ENCODE assay signal across 24 mouse cellular contexts in the genomic region with DNA sequence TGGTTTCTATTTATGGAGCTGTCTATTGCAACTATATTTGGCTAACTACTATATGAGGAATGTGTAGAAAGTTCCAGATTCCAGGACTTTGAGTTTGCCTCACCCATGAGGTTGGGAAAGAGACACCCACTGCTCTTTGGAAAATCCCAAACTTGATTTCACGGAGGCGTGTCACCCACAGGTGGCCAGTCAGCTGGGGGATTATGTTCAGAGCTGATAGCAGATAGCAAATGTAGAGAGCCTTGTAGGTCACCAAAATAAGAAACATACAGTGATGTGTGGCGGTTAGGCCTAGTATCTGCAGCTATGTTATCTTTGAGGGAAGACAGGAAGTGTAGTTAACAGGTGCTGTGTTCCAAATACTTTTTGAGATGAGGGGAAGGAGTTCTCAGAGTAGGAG. TPM values are rescaled to one million over a fixed set of nuclear protein-coding genes. Genes with fewer than 3 reads are reported as not detected.
DNase-seq lines count a peak whose midpoint lies in the region; ATAC-seq and TF ChIP-seq lines count a peak whose summit lies in the region.
"Had no signal": no experiment of that assay in that cellular context is flagged by ENCODE, and none has a peak within 500 bp of the region (broad histone marks: within the 10 kb centered on the region; RNA-seq: fewer than 3 reads in every experiment).

No protein-coding gene starts in this region.

- H3K36me3 ChIP-seq in heart, postnatal 0 days (replicated peaks; ENCODE audit: control insufficient read depth, insufficient read depth, low read length), result no peaks in the 10 kb centered on the region
- no peaks in the 10 kb centered on the region for H3K36me3 ChIP-seq in myocyte (ENCODE audit: control insufficient read depth, insufficient read depth)
- H3K36me3 ChIP-seq: G1E had no signal

- no peak overlapping the region for H3K27ac ChIP-seq in heart, postnatal 0 days (ENCODE audit: low read depth)

- WGBS in heart, postnatal 0 days, result 73% methylated on average over 3 of the region's 3 CpGs

- no peaks in the 10 kb centered on the region for H3K9me3 ChIP-seq in heart, postnatal 0 days (replicated peaks; ENCODE audit: control insufficient read depth, low read length)

- no peak for TF ChIP-seq EP300 in heart, postnatal 0 days (IDR thresholded peaks at IDR 0.05; ENCODE audit: low read depth)

- H3K4me2 ChIP-seq in heart, postnatal 0 days (ENCODE audit: low read depth, low read length), result peak overlapping the region; percentile 33; the same call in 1 of the 2 replicates
- no peak overlapping the region for H3K4me2 ChIP-seq in myocyte (ENCODE audit: low read depth)

- no peak for TF ChIP-seq CTCF in heart, postnatal 0 days (IDR thresholded peaks at IDR 0.05; ENCODE audit: low read depth)

- ATAC-seq in heart, postnatal 0 days (ENCODE audit: insufficient read depth, low read depth), result no peak
- ATAC-seq in cerebellum, adult (ENCODE audit: insufficient number of reproducible peaks, low FRiP score, low TSS enrichment), result no peak
- ATAC-seq: activated CD4-positive, CD25-positive, alpha-beta regulatory T cell, adult 4 months; CD4-positive, CD25-positive, alpha-beta regulatory T cell, adult 4 months; Patski had no signal

- peak; percentile 54 for DNase-seq in heart, adult 11 months
- no peak for DNase-seq in heart, postnatal 36 days
- no peak for DNase-seq in heart, postnatal 0 days (ENCODE audit: low spot score)
- no peak for DNase-seq in heart, postnatal 14 days
- DNase-seq: adrenal gland, adult 2 months; adrenal gland, adult 8-10 months; adrenal gland, postnatal 10 days; adrenal gland, postnatal 14 days; adrenal gland, postnatal 25 days; adrenal gland, postnatal 36 days; B cell, adult 2 months; cerebellum, adult 11 months; cerebellum, adult 11-12 months; cerebellum, adult 18-20 months; cerebellum, adult 2 months had no signal

- H3K27me3 ChIP-seq in heart, postnatal 0 days (ENCODE audit: control insufficient read depth, insufficient read depth, low read length), result no peaks in the 10 kb centered on the region
- no peaks in the 10 kb centered on the region for H3K27me3 ChIP-seq in myocyte (ENCODE audit: control insufficient read depth, insufficient read depth, insufficient read length)
- H3K27me3 ChIP-seq: CH12.LX had no signal

- no peak overlapping the region for H3ac ChIP-seq in myocyte (ENCODE audit: control insufficient read depth, insufficient read length)

- no peak overlapping the region for H3K4me3 ChIP-seq in heart, postnatal 0 days (ENCODE audit: low read depth, low read length)
- H3K4me3 ChIP-seq in myocyte, result no peak overlapping the region

- no peaks in the 10 kb centered on the region for H3K79me2 ChIP-seq in myocyte (ENCODE audit: control insufficient read depth, insufficient read depth)

- intact Hi-C loops in heart, postnatal 36 days (cut with DNase I), result no loop called here
- intact Hi-C loops in heart, postnatal 14 days (cut with DNase I), result no loop called here

- H3K9ac ChIP-seq in heart, postnatal 0 days (replicated peaks; ENCODE audit: low read depth, low read length), result no peak overlapping the region

- no peaks in the 10 kb centered on the region; the same call in 1 of the 2 replicates for H3K4me1 ChIP-seq in heart, postnatal 0 days (ENCODE audit: control insufficient read depth, insufficient read depth)

- TF ChIP-seq POLR2A in myocyte (IDR thresholded peaks at IDR 0.05; ENCODE audit: insufficient read length, low read depth), result no peak

TF ChIP-seq in myocyte, 11 proteins besides CTCF, POLR2A, EP300 and RAD21:
- no peak for TF ChIP-seq MAX (IDR thresholded peaks at IDR 0.05; ENCODE audit: low read depth)
- TF ChIP-seq TCF3 (IDR thresholded peaks at IDR 0.05; ENCODE audit: insufficient read length, low read depth), result no peak
- no peak for TF ChIP-seq USF1 (IDR thresholded peaks at IDR 0.05; ENCODE audit: low read depth)
- TF ChIP-seq MYOD1 (IDR thresholded peaks at IDR 0.05; ENCODE audit: control insufficient read depth in 1 of 3, insufficient read length in 2 of 3, low read depth in 2 of 3), result peak in 2 of 3 experiments; percentile 7 to 72
- TF ChIP-seq CEBPB (IDR thresholded peaks at IDR 0.05; ENCODE audit: insufficient read depth, poor library complexity, severe bottlenecking), result no peak
- peak in 2 of 3 experiments; percentile 42 to 49 for TF ChIP-seq MYOG (IDR thresholded peaks at IDR 0.05; ENCODE audit: control insufficient read depth in 1 of 3, insufficient read depth in 1 of 3, insufficient read length in 2 of 3, low read depth in 2 of 3)
- TF ChIP-seq E2F4 (IDR thresholded peaks at IDR 0.05; ENCODE audit: insufficient read depth), result no peak
- no peak for TF ChIP-seq POLR2AphosphoS2 (IDR thresholded peaks at IDR 0.05; ENCODE audit: insufficient read length, low read depth)
- no peak for TF ChIP-seq REST (IDR thresholded peaks at IDR 0.05; ENCODE audit: insufficient read depth, insufficient read length)

RNA-seq across cellular contexts. Expression of a gene that starts 56.4 kb away (rescaled TPM):
- under 1 TPM; 0.08 to 0.14 TPM for total RNA-seq in heart, postnatal 36 days (2021)
- 0.57 and 1.2 TPM in 2 replicates for total RNA-seq in heart, postnatal 0 days (2014; rRNA removed; ENCODE audit: low replicate concordance)
- 0.75 and 1.1 TPM in 2 replicates for polyA plus RNA-seq in heart, postnatal 0 days (2015; fragmentation: Nextera tagmentation; extraction: Ambion mirVana)
- under 1 TPM; 0.32 to 0.41 TPM for total RNA-seq in heart, postnatal 14 days (2021)
- polyA plus RNA-seq in myocyte (2012; fragmentation: generic; extraction: Trizol), result 0.40 TPM
- total RNA-seq: adrenal gland, adult 18-20 months; adrenal gland, adult 8-10 months; adrenal gland, postnatal 36 days; CH12.LX; MEL had no signal
- polyA plus RNA-seq: activated CD4-positive, CD25-positive, alpha-beta regulatory T cell, adult 4 months; CD4-positive, CD25-positive, alpha-beta regulatory T cell, adult 4 months; G1E had no signal
